Mouse (Mus musculus) 3T3-L1 (cell line): ENCODE data around the gene Tmprss11g.

Experiments
- DNase-seq: peaks from one replicate; pipeline ENCODE4 v3.0.0-alpha.2; 2015; ENCODE audit warnings: low read depth, low spot score

Gene Tmprss11g

GRCm38 (mm10) chr5:86518500-86518899 is at the start of gene Tmprss11g:
Gene Tmprss11g (minus strand): TSS chr5:86518600.
- no peak for DNase-seq

- no peak for DNase-seq
Measured at GRCm38 (mm10) chr5:86546693-86547092, 28.3 kb upstream of the Tmprss11g start.

- peak; percentile 92 for DNase-seq
Measured at GRCm38 (mm10) chr5:86540601-86541000, 22.2 kb upstream of the Tmprss11g start.

- DNase-seq, result no peak
Measured at GRCm38 (mm10) chr5:86528725-86529124, 10.3 kb upstream of the Tmprss11g start.

- peak; percentile 66 for DNase-seq
Measured at GRCm38 (mm10) chr5:86511538-86511937, 6.9 kb downstream of the Tmprss11g start.

- no peak for DNase-seq
Measured at GRCm38 (mm10) chr5:86493453-86493852, 24.9 kb downstream of the Tmprss11g start.

GRCm38 (mm10) chr5:86482562-86482961 is 35.8 kb downstream of the Tmprss11g start:
- peak; percentile 76 for DNase-seq

- DNase-seq, result no peak
Measured at GRCm38 (mm10) chr5:86482031-86482430, 36.4 kb downstream of the Tmprss11g start.

- no peak for DNase-seq
Measured at GRCm38 (mm10) chr5:86473859-86474258, 44.5 kb downstream of the Tmprss11g start.

- DNase-seq, result no peak
Measured at GRCm38 (mm10) chr5:86468890-86469289, 49.5 kb downstream of the Tmprss11g start, which contains the start of gene Tmprss11a. Gene Tmprss11a (minus strand): TSS chr5:86468990.

- peak; percentile 69 for DNase-seq
Measured at GRCm38 (mm10) chr5:86439306-86439705, 79.1 kb downstream of the Tmprss11g start.

GRCm38 (mm10) chr5:86438548-86438947 is 79.9 kb downstream of the Tmprss11g start:
- DNase-seq, result no peak
